Mouse (Mus musculus) lung, embryonic 14.5 days (tissue): ENCODE results near the gene Msx1. TPM values are rescaled to one million over a fixed set of nuclear protein-coding genes. Genes with fewer than 3 reads are reported as not detected.

ENCODE experiments used
- ATAC-seq: fragments of 200-750 bp; cut with Nextera tagmentation; 2 replicates; pipeline ENCODE4 v1.8.0; 2017; ENCODE audit warnings: mild to moderate bottlenecking, moderate TSS enrichment, moderate library complexity; ENCODE audit not compliant: insufficient read depth
- DNase-seq: peaks from one replicate; pipeline ENCODE4 v3.0.0-alpha.2; 2015
- H3K27ac ChIP-seq: fragments of 300-500 bp; sonication (generic); 2 replicates; pipeline ENCODE4 v1.5.1; 2014; ENCODE audit warnings: low read depth, mild to moderate bottlenecking, moderate library complexity
- H3K27me3 ChIP-seq: fragments of 300-500 bp; sonication (generic); 2 replicates; pipeline ENCODE4 v1.6.1; 2014; ENCODE audit warnings: low read length, control low read depth; ENCODE audit not compliant: insufficient read depth
- H3K36me3 ChIP-seq: fragments of 300-500 bp; sonication (generic); 2 replicates; pipeline ENCODE4 v1.6.1; 2014; ENCODE audit warnings: control low read depth; ENCODE audit not compliant: insufficient read depth
- H3K4me1 ChIP-seq: fragments of 300-500 bp; sonication (generic); 2 replicates; pipeline ENCODE4 v1.6.1; 2014; ENCODE audit warnings: antibody characterized with exemption, control low read depth; ENCODE audit not compliant: insufficient read depth
- H3K4me2 ChIP-seq: fragments of 300-500 bp; sonication (generic); 2 replicates; pipeline ENCODE4 v1.6.1; 2014; ENCODE audit warnings: mild to moderate bottlenecking
- H3K4me3 ChIP-seq: fragments of 300-500 bp; sonication (generic); 2 replicates; pipeline ENCODE4 v1.5.1; 2014; ENCODE audit warnings: low read depth, low read length
- H3K9ac ChIP-seq: fragments of 300-500 bp; sonication (generic); 2 replicates; pipeline ENCODE4 v1.6.1; 2014
- H3K9me3 ChIP-seq: fragments of 300-500 bp; sonication (generic); 2 replicates; pipeline ENCODE4 v1.6.1; 2016; ENCODE audit warnings: low read depth, low read length, control low read depth
- CTCF ChIP-seq: IDR thresholded peaks from 2 replicates; pipeline ENCODE4 v1.5.1; 2016; ENCODE audit warnings: antibody characterized with exemption, low read depth
- WGBS: fragments of 180-500 bp; shearing (Covaris S2); extraction: QIAGEN DNeasy Blood & Tissue Kit; methylation state at CpG from one replicate; pipeline ENCODE4 v1.1.7; 2014; 5-methylcytosine and 5-hydroxymethylcytosine counted together
- polyA plus RNA-seq: library from polyadenylated mRNA; unstranded; fragments of >200 nt; fragmentation: Nextera tagmentation; extraction: Ambion mirVana; gene quantifications from 2 replicates; pipeline ENCODE4 v1.2.1, GENCODE M21; 2014

Msx1 gene
- polyA plus RNA-seq, 1 experiment from 2014 or later, result 2.9 TPM

GRCm38 (mm10) chr5:37829926-37830325 lies 5.5 kb upstream of the Msx1 start:
- TF ChIP-seq CTCF, result no peak
- Histone ChIP-seq H3K4me2 (no peak overlapping the region), H3K27ac (no peak overlapping the region), H3K4me3 (no peak overlapping the region), H3K36me3 (no peaks in the 10 kb centered on the region), H3K9ac (no peak overlapping the region), H3K9me3 (no peaks in the 10 kb centered on the region), H3K27me3 (peaks cover 98% of the 10 kb centered on the region), H3K4me1 (no peaks in the 10 kb centered on the region)
- WGBS, result 5% methylated on average over 4 of the region's 4 CpGs
- ATAC-seq (no peak), DNase-seq (no peak)

- 4% methylated on average over 10 of the region's 10 CpGs for WGBS
- no peak for ATAC-seq
- H3K27me3 ChIP-seq, result peaks cover 99% of the 10 kb centered on the region
- no peak overlapping the region for H3K4me3 ChIP-seq
- H3K9me3 ChIP-seq, result no peaks in the 10 kb centered on the region
- H3K36me3 ChIP-seq, result no peaks in the 10 kb centered on the region
- H3K4me2 ChIP-seq, result no peak overlapping the region
- no peak for TF ChIP-seq CTCF
- no peaks in the 10 kb centered on the region for H3K4me1 ChIP-seq
- H3K27ac ChIP-seq, result no peak overlapping the region
- no peak overlapping the region for H3K9ac ChIP-seq
- no peak for DNase-seq
Observed at GRCm38 (mm10) chr5:37829296-37829670, 4.9 kb upstream of the Msx1 start.

- Histone ChIP-seq H3K9me3 (no peaks in the 10 kb centered on the region), H3K27me3 (peaks cover 99% of the 10 kb centered on the region), H3K36me3 (no peaks in the 10 kb centered on the region), H3K4me2 (no peak overlapping the region), H3K4me3 (no peak overlapping the region), H3K9ac (no peak overlapping the region), H3K4me1 (no peaks in the 10 kb centered on the region), H3K27ac (no peak overlapping the region)
- 3% methylated on average over 35 of the region's 35 CpGs for WGBS
- DNase-seq (no peak), ATAC-seq (no peak)
- no peak for TF ChIP-seq CTCF
Observed at GRCm38 (mm10) chr5:37828591-37829295, 4.4 kb upstream of the Msx1 start.

GRCm38 (mm10) chr5:37828001-37828400 lies 3.6 kb upstream of the Msx1 start:
- Histone ChIP-seq H3K4me1 (no peaks in the 10 kb centered on the region), H3K36me3 (no peaks in the 10 kb centered on the region), H3K9me3 (no peaks in the 10 kb centered on the region), H3K27ac (no peak overlapping the region), H3K4me3 (no peak overlapping the region), H3K27me3 (peaks cover 99% of the 10 kb centered on the region), H3K9ac (no peak overlapping the region), H3K4me2 (no peak overlapping the region)
- 1% methylated on average over 14 of the region's 14 CpGs for WGBS
- ATAC-seq (no peak), DNase-seq (no peak)
- TF ChIP-seq CTCF, result no peak

GRCm38 (mm10) chr5:37827626-37827950 lies 3.2 kb upstream of the Msx1 start:
- no peak overlapping the region for H3K27ac ChIP-seq
- 1% methylated on average over 9 of the region's 9 CpGs for WGBS
- ATAC-seq (no peak), DNase-seq (no peak)
- H3K4me1 ChIP-seq, result no peaks in the 10 kb centered on the region
- 0 out of 2 replicates have a peak overlapping the region, but pooled peaks have one; percentile 6 for H3K4me3 ChIP-seq
- no peaks in the 10 kb centered on the region for H3K36me3 ChIP-seq
- H3K4me2 ChIP-seq, result no peak overlapping the region
- H3K27me3 ChIP-seq, result peaks cover 99% of the 10 kb centered on the region
- no peaks in the 10 kb centered on the region for H3K9me3 ChIP-seq
- TF ChIP-seq CTCF, result no peak
- H3K9ac ChIP-seq, result no peak overlapping the region

GRCm38 (mm10) chr5:37826706-37827625 lies 2.6 kb upstream of the Msx1 start:
- Histone ChIP-seq H3K36me3 (no peaks in the 10 kb centered on the region), H3K9ac (no peak overlapping the region), H3K4me1 (no peaks in the 10 kb centered on the region), H3K27ac (no peak overlapping the region), H3K27me3 (peaks cover 99% of the 10 kb centered on the region), H3K4me2 (no peak overlapping the region), H3K4me3 (peak overlapping the region; percentile 6; the same call in 1 of the 2 replicates), H3K9me3 (no peaks in the 10 kb centered on the region)
- TF ChIP-seq CTCF, result no peak
- ATAC-seq (no peak), DNase-seq (no peak)
- under 1% methylated on average over 59 of the region's 59 CpGs for WGBS
